Mouse (Mus musculus) c-Kit-positive CD71-positive TER-119-positive erythroid progenitor cells, embryonic 14.5 days (primary cell): Measurements from ENCODE around the gene Prepl.

Source experiments
- DNase-seq: peaks from one replicate; pipeline ENCODE4 v3.0.0-alpha.2; 2013; ENCODE audit warnings: low spot score

Gene Prepl

GRCm38 (mm10) chr17:85023247-85024167, 66.5 kb downstream of the Prepl start:
- DNase-seq, result peak; percentile 52

GRCm38 (mm10) chr17:85020343-85020742, 69.7 kb downstream of the Prepl start:
- no peak for DNase-seq

GRCm38 (mm10) chr17:85018794-85019193, 71.2 kb downstream of the Prepl start:
- DNase-seq, result peak; percentile 36

- no peak for DNase-seq
Observed at GRCm38 (mm10) chr17:85018344-85018743, 71.7 kb downstream of the Prepl start.

GRCm38 (mm10) chr17:85014632-85015031, 75.4 kb downstream of the Prepl start:
- no peak for DNase-seq

- DNase-seq, result no peak
Observed at GRCm38 (mm10) chr17:85013485-85013884, 76.6 kb downstream of the Prepl start.
